Mouse (Mus musculus) stomach, postnatal 0 days (tissue): ENCODE data around the gene Eef2.

ENCODE experiments used
- CTCF ChIP-seq: IDR thresholded peaks from 2 replicates; pipeline ENCODE4 v1.5.1; 2016; ENCODE audit warnings: antibody characterized with exemption, low read depth, mild to moderate bottlenecking, moderate library complexity
- EP300 ChIP-seq: optimal IDR thresholded peaks from 2 replicates; pipeline ENCODE3; 2016; ENCODE audit warnings: antibody characterized with exemption

DNA sequence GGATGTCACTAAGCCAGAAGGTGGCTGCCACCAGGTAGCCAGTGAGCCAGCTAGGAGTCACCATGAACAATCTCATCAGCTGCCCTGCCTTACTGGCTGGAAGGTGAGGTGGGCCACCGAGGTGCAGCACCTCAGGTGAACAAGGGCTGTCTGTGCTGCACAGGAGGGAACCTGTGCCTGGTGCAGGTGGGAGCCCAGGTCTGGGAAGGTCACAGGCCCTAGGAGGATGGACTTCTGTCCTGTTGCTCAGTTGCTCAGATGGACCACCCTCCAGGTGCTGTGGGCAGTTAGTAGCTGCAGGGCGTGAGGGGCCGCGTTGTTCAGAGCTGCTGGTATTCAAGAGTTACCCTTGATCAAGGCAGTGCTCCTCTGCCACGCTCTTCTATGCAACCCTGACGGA is 40.4 kb downstream of the Eef2 start:
- TF ChIP-seq CTCF (no peak), EP300 (no peak)
